Mouse (Mus musculus) right cerebral cortex, adult 2 months (tissue): ENCODE measurements around the gene Vamp4.

Experiments
- DNase-seq, 2 experiments: peaks; one replicate each; pipeline ENCODE4 v3.0.0; 2021 to 2022; ENCODE audit warnings: low spot score in 2 of 2

Gene Vamp4

GRCm38 (mm10) chr1:162646083-162646686 lies 75.9 kb downstream of the Vamp4 start:
- no peak for DNase-seq

- DNase-seq, result no peak
These were observed 78.1 kb downstream of the Vamp4 start for GRCm38 (mm10) chr1:162648416-162648815.
